Mouse (Mus musculus): ENCODE results near the gene Spon2.

The Spon2 gene

GRCm38 (mm10) chr5:33218081-33218480, at the start of gene Spon2:
Gene Spon2 (minus strand): TSS chr5:33218455.
- no peak for DNase-seq (ENCODE audit: low read depth, low spot score)

DNA sequence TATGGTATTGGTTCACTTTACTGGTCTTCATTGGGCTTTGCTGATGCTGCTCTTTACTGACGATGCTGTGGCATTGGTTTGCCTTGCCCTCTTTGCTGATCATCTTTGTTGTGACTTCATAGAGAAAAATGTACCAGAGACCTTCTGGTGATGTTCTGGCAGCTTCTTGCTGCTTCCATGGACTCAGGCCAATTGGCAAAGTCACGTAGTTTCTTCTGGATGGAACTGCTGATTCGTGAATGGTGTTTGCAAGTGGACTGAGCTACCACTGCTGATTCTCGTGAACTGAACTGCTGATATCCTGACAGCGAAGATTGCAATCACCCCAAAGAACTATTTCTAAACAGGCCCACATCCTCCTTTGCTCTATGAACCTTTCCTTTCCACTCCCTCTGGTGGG, 36.2 kb upstream of the Spon2 start:
- no peak for DNase-seq (ENCODE audit: low read depth, low spot score)

- DNase-seq (ENCODE audit: low read depth, low spot score), result no peak
Observed at GRCm38 (mm10) chr5:33248186-33248585, 29.9 kb upstream of the Spon2 start.

- no peak for DNase-seq (ENCODE audit: low read depth, low spot score)
Observed at GRCm38 (mm10) chr5:33247387-33247786, 29.1 kb upstream of the Spon2 start.

DNA sequence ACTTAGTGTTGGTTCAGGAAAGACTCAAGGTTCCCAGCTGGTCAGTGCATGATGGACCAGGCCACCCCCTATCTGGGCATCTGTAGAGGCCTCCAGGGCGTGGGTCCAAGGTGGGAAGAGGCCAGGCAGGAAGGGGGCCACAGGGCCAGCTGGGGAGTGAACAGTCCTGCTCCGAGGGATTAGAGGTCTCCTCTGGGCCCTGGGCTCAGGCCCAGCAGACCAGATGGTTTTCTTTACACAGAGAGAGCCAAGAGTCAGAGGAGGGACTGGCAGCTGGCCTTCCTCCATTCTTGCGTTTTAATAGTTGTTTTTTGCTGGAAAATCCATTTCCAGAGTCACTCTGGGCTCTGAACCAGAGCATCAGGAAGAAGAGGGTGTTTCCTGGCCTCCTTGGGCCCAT, 27.4 kb upstream of the Spon2 start:
- no peak for DNase-seq (ENCODE audit: low read depth, low spot score)

- DNase-seq (ENCODE audit: low read depth, low spot score), result no peak
Observed at GRCm38 (mm10) chr5:33244377-33244920, 26.2 kb upstream of the Spon2 start.

- DNase-seq (ENCODE audit: low read depth, low spot score), result no peak
Observed at GRCm38 (mm10) chr5:33239934-33240333, 21.7 kb upstream of the Spon2 start.

DNA sequence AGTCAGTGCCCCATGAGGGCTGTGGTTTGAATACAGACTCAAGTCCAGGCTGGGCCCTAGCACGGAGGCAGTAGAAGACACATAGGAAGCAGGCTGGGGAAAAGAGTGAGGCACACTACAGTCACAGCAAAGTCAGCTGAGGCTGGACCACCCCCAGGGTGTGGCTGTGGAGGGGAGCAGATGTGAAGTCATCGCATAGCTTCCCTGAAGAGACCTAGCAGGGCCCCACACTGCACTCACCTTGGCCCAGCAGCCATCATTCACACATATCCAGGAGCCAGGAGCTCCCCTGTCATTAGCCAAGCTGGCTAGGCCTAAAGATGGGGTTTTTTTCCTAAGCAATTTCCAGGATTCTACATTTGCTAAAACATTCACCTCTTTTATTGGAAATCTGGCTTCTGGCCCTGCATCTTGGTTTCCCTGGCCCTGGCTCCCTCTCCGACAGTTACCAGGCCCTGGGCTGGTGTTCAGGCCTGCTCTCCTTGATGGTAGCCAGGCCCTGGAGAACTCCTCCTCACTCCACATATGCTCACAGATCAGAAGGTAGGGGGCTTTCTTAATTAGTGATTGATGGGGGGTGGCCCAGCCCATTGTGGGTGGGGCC, 21.0 kb upstream of the Spon2 start:
- DNase-seq (ENCODE audit: low read depth, low spot score), result no peak

DNA sequence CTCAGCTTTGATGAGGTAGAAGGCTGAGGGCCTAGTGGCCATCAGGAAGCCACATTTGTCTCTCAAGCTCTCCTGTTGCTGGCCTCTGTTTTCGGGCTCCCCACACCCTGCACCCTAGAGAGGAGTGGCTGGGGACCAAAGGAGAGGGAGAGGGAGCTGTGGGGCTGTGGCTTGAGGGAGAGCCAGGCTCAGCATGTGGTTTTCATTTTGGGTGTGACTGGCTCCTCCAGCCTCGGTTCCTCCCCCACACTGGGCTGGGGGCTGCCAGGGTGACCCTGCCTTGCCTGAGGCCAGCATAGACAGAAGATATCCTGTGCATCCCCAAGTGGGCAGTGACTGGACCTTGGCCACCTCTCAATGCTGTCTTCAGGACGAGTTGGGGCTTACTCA, 20.0 kb upstream of the Spon2 start:
- DNase-seq (ENCODE audit: low read depth, low spot score), result no peak

- no peak for DNase-seq (ENCODE audit: low read depth, low spot score)
Observed at GRCm38 (mm10) chr5:33237600-33238255, 19.5 kb upstream of the Spon2 start.

GRCm38 (mm10) chr5:33234391-33235031, 16.3 kb upstream of the Spon2 start:
- no peak for DNase-seq (ENCODE audit: low read depth, low spot score)

GRCm38 (mm10) chr5:33232791-33233190, 14.5 kb upstream of the Spon2 start:
- no peak for DNase-seq (ENCODE audit: low read depth, low spot score)

GRCm38 (mm10) chr5:33230285-33230684, 12.0 kb upstream of the Spon2 start:
- no peak for DNase-seq (ENCODE audit: low read depth, low spot score)

GRCm38 (mm10) chr5:33228428-33228827, 10.2 kb upstream of the Spon2 start:
- peak; percentile 44 for DNase-seq (ENCODE audit: low read depth, low spot score)

- no peak for DNase-seq (ENCODE audit: low read depth, low spot score)
Observed at GRCm38 (mm10) chr5:33225673-33226072, 7.4 kb upstream of the Spon2 start.

DNA sequence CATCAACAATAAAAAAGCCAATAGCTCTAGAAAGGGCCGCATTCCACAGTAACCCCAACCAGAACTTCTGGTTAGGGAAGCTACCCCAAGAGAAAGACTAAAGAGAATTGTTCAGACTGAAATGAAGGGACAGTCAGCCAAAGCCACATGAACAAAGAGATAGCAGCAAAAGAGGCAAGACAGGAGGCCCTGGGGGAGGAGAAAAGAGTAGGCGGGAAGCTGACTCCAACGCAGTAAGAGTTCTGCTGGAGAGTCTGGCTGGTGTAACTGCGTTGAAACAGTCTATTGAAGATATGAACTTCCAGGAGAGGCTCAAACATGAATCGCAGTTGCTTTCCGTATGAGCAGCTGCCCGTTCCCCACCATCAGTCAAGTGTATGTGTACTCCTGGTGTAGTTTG, 6.2 kb upstream of the Spon2 start:
- no peak for DNase-seq (ENCODE audit: low read depth, low spot score)

DNA sequence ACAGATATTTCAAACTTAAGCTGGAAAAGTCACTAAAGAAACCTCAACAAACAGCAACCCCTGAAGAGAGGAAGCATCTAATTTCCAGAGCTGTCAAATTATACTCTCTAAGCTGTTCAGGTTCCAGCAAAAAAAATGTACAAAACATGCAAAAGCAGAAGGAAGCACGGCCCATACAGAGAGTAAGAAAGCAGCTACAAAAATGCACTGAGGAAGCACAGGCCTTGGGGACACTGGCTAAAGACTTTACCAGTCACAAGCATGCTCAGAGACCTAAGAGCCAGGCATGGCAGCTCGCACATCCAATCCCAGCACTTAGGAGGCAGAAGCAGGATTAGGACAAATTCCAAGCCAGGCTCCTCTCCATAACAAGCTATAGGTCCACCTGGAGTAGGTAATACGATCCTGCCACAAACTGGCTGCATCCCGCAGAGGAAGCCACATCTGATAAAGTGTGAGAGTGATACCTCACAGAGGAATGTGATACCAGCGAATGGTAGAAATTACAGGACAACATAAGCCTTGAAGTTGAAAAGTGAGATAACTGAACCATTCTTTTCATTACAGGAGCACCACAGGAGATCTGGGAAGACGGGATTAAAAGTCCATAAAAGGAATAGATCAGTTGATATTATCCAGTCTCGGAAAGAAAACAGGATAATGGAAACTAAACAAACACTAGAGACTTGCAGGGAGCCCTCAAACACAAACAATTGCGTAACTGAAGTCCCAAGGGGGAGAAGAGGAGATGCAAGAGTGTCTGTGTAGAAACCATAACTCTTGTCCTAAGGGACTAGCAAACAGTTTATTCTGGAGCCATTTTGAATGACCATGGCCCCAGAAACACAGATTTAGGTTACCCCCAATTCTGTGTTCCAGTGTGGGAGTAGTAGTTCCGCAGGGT, 4.8 kb upstream of the Spon2 start:
- no peak for DNase-seq (ENCODE audit: low read depth, low spot score)

DNA sequence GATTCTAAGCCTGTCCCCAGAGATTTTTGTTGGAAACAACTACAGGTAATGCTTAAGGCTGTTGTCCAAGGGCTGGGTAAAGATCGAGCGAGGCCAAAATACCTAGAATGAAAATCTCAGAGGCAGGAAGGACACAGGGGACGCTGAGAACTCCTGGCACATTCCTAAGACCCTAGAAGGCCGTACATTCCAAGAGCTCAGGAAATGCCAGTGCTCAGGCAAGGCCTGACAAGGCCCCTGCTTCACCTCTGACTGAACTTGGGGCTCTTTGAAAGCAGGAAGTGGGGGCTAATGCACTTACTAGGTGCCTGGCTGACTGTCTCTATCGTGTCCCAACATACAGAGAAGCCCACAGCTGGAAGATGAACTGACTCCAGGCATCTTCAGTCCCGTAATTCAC, 4.1 kb upstream of the Spon2 start:
- no peak for DNase-seq (ENCODE audit: low read depth, low spot score)

DNA sequence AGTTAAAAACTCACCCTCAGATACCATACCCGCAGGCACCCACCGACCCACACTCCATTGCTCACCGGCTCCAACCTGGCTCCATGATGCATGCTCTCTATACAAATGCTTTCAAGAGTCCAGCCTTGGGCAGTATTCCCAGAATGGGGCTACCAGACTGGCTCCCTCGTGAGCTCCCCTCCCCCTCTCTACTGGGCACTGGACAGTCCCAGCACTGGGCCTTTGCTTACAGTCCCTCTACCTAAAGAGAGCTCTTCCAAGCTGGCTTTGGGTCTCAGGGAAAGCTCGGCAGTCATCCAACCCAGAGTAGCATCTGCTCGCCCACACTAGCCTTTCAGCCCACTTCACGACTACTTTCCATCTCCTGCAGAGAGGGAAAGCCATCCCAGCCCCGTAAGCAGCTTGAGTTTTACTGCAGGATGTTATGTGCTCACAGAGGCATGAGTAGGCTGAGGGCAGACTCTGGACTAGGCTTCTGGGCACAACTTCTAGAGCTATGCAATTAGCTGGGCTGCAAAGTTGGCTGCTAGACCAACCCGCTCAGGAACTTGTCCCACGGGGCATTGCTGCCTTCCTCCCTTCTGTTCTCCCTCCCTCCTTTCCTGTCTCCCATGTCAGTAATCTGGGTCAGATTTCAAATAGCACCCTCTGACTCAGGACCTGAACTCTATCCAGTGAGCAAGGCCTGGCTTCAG, 2.2 kb upstream of the Spon2 start:
- DNase-seq (ENCODE audit: low read depth, low spot score), result no peak

DNA sequence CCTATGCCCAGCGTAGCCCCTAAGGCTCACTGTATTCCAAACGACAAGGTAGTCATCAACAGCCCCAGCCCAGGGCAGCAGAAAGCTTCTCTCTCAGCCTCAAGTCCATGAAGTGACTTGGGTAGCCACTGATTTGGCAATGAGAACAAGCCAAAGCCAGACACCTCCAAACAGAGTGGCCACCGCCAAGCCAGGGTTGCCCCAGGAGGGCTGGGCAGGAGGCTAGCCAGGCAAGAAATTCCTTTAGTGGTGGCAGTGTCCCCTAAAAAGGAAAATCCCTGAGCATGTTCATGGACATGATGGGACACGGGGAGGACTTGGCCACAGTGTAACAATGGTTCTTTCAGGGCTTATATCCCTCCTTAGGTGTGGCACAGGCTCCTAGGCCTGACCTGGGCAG, 1.6 kb upstream of the Spon2 start:
- DNase-seq (ENCODE audit: low read depth, low spot score), result no peak

- no peak for DNase-seq (ENCODE audit: low read depth, low spot score)
Observed at GRCm38 (mm10) chr5:33218746-33219449, 643 bp upstream of the Spon2 start.
